Mouse (Mus musculus) thymus, postnatal 36 days (tissue): Measurements from ENCODE around the gene Lcmt1.
A peak's percentile ranks its signal among the peaks of the same experiment; 100 is the strongest.

Experiments used
- DNase-seq, 2 experiments: peaks; one replicate each; pipeline ENCODE4 v3.0.0; 2022; ENCODE audit warnings: mixed read lengths in 2 of 2

Gene Lcmt1

DNA sequence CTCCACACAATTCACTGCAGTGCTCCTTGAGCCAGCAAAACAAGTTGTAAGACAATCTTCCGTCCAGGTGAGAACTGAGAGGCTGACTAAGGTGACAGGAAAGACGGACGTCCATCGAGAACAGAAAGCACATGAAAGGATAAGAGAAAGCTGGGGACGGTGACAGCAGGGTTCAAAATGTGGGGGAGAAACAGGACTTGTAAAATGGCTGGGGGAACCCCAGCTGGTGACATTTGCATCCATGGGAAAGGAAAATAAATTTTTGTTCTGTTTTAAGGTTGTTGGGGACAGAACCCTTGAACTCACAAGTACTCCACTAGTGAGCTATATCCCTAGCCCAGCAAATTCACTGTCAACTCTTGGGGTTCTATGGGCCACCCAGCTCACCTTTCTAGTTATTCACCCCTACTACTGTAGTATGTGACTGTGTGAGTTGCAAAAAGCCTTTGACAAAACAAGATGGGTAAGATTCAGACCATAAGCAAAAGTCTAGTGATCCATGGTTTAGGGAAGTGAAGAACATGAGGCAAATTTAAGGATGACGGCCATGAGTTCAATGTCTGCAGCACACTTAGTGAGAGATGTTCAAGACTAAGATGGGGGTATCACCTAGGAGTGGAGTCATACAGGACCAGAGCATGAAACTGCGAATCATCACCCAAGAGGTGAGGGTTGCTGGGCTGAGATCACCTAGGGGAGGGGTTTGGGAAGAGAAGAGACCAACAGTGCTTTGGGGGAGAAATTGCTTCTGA lies 8.2 kb upstream of the Lcmt1 start:
- no peak for DNase-seq

DNA sequence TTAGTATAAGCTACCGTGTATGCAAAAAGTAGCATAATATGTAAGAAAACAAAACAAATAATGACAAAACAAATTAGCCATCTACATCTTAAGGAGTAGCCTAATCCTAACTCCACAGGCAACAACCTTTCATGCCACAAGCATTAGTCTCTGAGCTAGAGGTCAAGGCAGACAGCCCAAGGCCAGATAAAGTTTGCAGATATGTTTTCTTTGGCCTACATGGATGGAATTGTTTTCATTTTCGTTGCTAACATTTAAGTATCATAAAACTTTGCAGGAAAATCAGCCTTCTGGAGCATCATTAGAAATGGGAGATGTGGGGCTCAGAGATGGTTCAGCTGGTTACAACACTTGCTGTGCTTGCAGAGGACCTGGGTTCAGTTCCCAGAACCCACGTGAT lies 6.8 kb upstream of the Lcmt1 start:
- DNase-seq = no peak

DNA sequence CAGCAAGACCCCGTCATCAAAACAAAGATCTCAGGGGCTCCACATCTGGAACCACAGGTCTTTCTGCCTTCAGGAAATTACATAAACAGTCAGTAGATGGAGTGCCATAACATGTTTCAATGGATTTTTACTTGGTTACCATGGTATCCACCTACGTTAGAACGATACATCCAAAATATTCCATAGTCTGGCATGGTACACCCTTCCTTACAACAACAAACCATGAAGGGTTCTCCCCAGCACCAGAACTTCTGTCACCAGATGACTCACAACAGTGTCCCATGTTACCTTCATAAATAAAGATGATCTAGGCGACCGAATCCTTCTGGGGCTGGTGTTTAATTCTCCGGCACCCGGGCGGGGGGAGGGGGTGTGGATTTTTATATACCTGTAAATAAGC lies 5.6 kb upstream of the Lcmt1 start:
- DNase-seq = no peak

DNA sequence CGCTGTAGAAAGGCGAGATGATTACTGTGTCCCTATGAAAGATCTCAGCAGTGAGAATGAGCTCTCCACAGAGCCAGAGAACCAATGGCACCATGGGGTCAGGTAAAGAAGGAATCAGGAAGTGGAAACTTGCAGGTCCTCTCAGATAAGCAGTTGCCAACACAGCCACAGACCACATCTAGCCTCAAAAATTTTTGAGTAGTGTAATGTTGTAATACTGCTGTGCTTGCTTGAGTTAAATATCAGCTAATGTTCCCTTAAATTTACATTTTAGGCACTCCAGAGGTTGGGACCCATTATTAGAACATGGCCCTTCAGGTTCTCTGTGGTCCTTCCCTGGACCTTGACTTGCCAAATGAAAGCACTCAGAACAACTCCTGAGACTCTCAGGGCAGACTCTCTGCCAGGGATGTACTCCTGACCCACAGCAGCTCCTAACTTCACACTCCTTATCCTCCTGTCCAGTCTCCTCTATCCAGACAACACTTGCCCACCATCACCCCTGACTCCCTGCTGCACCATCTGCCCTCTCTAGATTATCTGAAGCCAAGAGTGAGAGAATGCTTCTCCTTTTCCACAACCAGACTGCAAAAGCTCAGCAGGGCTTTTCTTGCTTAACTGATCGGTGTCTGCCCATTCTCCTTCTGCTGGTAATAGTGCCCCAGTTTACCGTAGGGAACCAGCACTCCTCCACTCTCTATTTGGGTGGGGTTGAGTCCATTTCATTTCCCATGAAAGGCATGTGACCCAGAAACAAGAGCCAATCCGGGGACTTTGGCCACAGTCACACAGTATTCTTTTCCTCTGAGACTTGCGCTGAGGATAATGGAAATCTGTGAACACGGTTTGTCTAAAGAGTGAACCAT lies 3.5 kb upstream of the Lcmt1 start:
- DNase-seq = no peak

DNA sequence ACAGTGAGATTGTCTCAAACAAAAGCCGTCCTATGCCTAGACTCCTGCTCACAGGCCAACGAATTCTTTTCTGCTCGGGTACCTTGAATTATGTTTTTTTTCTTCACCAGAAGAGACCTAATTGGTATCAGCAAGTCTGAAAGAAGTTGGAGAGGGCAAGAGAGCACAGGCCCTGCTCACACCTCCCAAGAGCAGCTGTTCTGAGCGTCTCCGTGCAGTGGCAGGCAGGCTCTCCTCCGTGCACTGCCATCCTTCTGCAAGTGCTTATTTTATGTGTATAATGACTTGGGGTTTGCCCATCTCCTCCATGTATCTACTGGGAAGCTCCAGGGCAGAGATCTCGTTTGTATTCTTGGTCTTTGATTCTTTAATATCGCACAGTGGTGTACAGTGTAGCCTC lies 2.8 kb upstream of the Lcmt1 start:
- DNase-seq = no peak

DNA sequence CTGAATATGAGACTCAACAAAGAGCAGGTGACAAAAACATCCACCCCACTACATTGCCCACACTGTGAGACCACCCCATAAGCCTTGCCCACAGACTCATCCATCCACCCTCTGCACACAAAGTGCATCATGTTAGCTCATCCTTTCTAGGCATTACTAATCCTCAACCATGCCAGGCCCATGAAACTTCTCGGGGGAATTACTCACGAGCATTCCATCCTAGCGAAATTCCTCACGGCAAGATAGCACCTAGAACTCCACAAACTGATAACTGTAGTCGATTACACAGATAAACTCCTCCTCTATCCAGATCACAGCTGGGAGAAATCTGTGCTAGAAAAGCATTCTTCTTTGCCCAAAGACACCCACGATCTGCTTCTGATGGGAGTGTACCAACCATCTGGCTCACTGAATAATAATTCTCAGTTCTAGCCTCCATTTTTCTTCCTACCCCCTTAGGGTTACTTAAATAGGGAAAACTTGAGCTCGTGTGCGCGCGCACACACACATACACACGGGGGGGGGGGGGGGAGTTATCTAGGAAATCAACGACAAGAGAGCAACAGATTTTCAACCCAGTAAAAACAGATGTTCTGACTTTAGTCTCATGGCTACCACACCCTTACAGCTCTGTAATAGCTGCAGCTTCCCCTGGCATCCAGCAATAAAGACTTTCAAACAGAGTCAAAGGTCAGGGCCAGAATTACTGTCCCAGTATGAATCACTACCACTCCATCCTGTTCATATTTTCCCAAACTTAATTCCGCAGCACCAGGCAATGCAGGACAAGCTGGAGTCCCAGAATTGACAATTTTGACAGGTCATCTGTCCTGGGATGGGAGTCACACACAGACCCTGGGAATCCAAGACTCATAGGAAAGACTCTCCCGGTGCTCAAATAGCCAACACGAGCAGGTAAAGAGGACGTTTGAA lies 2.1 kb upstream of the Lcmt1 start:
- DNase-seq = no peak

DNA sequence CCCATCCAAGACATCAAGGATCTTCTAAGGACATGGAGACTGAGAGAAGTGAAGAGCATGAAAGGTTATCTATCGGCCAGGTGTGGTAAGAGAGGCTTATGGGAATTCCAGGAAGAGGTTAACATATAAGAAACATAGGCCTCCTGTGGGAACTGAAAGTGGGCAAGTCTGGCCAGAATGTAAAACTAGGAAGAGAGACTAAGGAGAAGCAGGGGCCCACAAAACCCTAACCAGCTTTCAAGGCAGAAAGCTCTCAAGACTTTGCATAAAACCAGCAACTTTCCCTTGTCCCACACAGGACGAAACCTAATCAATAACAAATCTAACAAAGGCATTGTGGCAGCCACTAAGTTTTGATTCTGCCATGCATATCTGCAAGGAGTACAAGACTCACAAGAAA lies 1.4 kb upstream of the Lcmt1 start:
- DNase-seq = no peak

DNA sequence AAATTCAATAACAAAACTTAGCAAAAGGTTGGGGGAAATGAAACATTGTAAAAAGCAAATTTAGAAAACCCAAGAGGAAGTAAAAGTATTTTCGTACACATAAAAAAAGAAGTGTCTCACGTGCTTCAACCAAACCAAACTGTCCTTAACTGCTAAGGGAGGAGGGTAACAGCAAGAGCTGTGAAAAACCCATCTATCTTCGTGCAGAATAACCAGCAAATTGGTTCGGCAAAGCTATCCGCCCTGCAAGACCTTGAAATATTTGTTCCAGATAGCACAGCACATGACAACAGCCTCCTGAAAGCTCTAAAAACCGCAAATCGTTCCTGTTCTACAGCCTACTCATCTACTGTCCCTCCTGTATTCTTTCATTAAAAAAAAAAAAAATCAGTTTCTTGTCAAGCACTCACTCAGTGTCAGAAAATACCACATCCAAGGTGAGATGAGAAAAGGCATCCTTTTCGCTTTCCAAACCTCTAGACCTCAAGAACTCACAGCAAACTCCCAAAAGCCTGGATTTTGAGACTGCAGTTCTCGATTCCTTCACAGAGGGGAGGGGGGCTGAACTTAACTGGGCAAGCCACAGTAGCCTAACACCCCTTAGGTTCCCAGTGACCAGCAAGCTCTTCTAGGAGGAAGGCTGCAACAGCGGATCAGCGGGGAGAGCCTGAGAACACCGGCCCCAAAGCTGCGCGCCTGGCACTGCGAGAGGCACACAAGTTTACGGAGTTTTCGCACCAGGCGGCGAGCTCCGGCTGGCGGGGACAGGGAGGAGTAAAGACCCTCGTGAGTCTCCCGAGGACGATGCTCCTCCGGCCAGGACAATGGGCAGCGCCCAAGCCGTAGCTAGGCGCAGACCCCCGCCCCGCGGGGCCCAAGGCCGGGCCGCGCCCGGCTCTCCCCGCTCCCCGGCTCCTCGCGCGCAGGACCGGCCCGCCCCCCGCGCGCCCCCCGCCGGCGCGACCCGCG lies 522 bp upstream of the Lcmt1 start:
- peak in 1 of 2 experiments; percentile 59 for DNase-seq

DNA sequence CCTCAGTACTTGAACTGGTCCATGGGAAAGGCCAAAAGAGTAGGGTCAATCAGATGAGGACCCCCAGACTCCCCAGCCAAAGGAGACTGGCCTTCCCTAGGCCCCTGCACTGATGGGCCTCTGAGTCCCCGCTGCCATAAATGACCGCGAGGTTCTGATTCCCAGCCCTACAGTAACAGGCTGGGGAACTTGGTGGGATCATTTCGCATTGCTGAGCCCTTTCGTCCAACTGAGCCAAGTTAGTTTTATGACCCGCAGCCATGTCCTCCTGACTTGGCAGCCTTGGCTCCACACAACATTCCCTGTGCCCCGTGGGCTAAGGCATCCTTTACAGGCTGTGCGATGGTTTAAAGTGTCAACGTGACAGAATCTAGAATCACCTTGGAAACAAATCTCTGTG lies 1.1 kb downstream of the Lcmt1 start:
- DNase-seq = no peak

DNA sequence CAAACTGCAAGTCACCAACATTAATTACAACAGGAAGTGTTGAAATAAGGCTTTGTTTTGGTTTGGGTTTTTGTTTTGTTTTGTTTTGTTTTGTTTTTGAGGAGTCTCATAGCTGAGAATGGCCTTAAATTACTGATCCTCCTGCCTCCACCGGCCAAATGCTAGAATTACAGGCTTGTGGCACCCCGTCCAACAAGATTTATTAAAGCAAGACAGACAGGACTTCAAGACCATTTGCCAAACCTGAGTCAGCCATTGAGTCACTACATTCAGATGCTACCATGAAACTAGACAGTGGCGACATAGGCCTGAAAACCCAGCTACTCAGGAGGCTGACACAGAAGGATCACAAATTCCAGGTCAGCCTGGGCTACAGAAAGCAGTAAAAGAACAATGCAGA lies 1.9 kb downstream of the Lcmt1 start:
- no peak for DNase-seq

DNA sequence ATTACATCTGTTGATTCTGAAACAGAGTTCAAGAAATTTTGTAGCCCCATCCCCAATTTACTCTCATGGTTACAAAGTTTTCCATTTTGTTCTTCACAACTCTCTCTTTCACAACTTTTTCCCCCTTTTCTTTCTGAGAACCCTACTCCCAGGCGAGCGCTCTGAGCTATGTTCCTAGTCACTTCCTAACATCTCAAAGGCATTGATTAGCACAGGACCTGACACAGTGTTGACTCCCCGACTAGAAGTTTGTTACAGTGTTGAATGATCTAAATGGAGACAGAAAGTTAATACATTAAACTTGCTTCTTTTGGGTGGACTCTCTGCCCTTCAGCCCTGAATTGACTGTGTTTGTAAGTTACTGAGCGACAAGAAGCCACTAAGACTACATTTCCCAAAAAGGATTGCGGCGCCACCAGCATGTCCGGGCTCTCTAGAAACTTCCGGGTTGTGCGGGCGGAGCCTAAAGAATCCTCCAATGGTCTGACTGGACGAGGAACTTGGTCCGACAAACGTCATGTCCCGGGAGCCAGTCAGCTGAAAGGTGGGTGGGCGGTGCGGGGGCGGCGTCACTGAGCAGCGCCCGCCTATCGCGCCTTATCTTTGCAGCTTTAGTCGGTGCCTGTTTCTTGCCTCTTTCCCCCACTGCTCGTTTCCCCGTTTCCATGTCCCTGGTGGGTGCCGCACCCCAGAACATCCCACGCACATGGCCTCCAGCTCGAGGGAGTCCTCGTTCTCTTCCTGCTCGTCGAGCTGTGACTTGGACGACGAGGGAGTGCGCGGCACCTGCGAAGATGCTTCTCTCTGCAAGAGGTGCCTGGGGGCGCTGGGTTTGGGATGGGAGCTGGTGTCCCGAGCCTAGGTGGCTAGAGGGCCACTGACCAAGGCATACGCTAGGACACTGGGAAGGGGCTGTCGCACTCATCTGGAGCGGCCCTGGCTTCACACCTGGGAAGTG lies 8.1 kb downstream of the Lcmt1 start:
- DNase-seq = peak; percentile 90 to 95

DNA sequence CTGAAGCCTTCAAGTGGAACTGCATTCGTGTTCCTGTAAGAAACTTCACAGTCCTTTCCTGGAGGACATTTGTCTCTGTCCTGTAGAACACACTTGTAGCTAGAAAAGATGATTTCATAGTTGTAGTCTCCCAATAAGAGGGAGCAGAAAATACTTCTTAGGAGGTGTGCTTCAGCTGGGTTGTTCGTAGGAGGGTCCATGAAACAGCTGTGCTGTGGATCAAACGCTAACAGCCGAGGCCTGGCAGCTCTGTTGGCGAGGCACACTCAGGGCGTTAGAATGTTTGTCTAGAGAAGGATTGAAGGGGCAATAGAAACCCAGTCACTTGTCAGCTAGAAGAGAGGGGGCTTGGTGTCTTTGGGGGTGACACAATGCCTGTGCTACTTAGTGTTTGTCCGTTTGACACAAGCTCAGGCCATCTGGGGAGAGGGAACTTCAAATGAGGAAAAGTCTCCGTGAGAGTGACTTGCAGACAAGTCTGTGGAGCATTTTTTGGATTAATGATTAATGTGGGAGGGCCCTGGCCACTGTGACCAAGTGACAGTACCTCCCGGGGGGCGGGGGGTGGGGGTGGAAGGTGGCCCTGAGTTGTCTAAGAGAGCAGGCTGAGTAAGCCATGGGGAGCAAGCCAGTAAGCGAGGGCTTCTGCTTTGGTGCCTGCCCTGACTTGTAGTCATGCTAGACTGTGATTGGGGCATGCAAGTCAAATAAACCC lies 16.3 kb downstream of the Lcmt1 start:
- no peak for DNase-seq

DNA sequence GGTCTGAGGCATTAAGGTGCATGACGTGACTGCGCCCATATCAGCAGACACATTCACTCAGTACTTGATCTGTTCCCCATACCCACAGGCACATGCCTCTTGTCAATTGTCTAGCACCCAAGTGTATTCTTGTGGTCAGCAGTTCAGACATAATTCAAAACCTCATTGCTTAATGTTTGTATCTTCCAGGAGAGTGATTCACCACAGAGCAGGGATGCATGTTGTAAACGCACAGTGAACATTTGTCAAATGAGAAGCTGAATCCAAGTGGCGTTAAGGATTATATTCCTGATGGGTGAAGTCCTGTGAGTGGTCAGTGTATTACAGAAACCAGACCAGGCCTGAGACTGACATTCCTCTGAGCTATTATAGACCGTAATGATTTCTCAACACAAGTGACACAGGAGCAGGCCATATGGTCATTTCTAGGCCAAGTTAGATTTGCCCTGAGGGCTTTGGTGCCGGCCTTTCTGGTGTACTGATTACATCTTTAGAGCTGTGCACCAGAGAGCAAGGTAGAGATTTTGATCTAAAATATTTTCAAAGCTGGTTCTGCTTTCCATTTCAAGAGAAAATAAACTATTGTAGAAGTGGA lies 20.2 kb downstream of the Lcmt1 start:
- DNase-seq = no peak

DNA sequence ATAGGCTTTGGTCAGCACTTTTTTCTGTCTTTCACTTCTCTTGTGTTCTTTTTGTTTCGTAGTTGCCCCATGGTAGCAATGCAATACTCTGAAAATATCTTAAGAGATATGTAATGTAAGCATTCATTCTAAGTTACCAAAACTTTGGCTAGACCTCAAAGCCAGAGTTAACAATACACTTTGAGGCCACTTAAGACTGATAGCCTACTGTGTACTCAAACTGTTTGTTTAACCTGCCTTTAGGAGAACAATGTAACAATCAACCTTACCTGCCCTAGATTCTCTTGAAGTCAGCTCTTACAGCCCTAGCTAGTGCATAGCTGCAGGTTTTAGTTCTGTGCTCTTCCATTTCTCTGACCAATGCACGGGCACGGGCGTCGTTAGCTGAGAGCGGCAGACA lies 24.7 kb downstream of the Lcmt1 start:
- DNase-seq = no peak

DNA sequence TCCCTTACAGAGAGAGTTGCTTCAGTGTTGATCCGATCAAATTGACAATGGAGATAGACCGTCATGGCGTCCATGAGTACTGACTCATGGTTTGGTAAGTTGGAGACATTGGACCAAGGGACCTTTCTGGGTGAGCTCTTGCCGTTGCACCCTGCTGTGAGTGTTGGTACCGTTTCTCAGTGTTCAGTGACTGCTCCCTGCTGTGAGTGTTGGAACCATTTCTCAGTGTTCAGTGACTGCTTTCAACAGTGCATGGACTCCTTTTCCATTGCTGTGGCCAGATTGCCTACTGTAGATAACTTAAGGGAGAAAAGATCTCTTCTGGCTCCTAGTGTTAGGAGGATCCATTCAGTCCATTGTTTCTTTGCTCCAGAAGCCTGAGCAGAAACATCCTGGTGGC lies 27.3 kb downstream of the Lcmt1 start:
- DNase-seq = no peak

DNA sequence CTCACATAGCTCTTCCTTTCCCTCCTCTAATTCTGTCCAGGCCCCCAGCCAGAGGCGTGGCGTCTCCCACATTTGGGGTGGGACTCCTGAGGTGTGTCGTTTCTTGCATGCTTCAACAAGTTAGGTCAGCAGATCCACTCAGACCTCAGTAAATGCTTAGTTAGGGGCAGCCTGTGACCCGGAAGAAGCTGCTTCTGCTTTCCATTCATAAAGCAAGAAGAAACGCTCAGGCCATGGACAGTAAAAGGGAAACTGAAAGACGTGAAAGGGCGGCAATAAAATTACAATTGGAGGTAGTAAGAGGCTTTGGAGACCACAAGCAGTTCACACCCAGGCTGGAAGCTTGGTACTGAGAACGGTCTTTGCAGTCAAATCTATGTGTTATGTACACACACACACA lies 27.8 kb downstream of the Lcmt1 start:
- DNase-seq = no peak

DNA sequence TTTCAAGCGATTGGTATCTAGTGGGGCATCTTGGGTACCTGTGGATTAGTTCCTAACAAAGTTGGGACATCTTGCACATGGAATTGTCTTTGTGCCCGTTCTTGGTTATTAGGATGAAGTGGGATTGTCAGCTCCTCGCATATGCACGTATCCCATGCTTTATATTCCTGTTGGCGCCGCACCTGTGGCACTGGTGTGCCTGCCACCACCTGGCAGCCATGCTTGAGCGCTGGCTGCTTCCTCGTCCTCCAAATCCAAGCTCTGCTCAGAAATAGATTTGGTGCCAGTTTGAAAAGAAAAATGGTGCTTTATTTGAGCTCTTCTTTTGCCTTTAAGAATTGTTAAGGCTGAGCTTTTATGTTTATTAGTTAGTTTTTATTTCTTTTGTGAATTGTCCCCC lies 28.3 kb downstream of the Lcmt1 start:
- no peak for DNase-seq

DNA sequence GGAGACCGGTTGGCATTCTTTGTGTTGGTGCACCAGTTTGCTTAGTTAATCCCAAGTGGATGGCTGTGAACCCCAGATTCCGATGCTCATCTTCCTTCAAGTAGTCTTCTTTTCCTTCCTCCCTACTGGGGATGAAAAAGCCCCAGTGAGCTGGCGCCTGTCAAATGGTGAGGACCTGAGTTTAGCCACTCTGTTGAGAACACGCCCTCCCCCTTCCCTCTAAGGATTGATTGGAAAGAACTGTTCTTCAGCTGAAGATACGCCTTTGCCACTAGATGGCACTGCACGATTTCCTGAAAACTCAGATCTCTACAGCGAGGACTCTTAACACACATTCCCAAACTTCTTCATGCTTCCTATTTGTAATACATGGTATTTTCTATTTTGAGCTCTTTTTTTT lies 29.2 kb downstream of the Lcmt1 start:
- DNase-seq = no peak

DNA sequence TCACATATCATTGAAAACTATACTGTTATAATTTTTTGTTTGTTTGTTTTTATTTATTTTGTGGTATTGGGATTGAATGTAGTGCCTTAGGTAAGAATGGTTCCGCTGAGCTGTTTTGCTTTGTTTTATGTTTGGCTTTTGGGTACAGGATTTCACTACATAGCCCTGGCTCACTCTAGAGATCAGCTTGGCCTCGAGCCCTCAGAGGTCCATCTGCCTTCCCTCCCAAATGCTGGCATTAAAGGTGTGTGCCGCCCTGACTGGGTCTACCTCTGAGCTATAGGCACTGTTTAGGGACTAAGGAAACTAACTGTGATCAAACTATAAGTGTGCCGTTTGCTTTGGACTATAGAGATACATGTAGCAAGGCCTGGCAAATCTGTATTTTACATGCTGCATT lies 29.7 kb downstream of the Lcmt1 start:
- no peak for DNase-seq

DNA sequence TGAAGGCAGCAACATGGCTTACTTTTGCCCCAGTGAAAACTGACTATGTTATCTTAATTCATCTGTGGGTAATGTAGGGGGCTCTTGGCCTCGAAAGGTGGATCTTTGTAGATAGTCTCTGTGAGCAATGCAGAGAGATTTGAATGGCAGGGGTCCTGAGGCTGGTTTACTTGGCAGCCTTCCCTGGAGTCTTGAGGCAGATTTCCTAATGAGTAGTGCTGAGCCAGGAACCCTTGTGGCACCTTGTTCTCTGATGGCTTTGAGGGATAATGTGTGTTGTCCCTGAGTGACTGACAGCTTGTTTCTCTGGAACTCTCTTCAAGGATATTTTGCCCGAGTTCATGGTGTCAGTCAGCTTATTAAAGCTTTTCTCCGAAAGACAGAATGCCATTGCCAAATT lies 31.5 kb downstream of the Lcmt1 start:
- DNase-seq = no peak
